Mouse (Mus musculus): ENCODE data around the gene Zc3h7a. TPM values are rescaled to one million over a fixed set of nuclear protein-coding genes. Genes with fewer than 3 reads are reported as not detected.

Gene Zc3h7a
- total RNA-seq, 2 experiments from 2014 or later, result 70.6 to 99.7 TPM

DNA sequence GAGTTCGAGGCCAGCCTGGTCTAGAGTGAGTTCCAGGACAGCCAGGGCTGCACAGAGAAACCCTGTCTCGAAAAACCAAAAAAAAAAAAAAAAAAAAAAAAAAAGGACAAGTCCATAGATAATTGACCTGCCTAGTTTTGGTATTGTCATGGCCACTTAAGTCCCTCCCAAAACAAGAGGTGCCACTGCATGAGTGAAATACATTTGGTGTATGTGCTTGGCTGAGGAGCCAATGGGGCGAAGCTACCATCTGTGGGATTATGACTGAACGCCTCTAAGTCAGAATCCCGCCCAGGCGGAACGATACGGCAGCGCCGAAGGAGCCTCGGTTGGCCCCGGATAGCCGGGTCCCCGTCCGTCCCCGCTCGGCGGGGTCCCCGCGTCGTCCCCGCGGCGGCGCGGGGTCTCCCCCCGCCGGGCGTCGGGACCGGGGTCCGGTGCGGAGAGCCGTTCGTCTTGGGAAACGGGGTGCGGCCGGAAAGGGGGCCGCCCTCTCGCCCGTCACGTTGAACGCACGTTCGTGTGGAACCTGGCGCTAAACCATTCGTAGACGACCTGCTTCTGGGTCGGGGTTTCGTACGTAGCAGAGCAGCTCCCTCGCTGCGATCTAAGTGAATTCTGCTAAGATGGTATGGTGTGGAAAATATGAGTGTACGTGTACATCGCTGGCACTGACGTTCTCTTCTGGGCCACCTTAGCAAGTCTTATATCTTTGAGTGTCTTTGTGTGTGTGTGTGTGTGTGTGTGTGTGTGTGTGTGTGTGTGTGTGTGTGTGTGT is 32.3 kb downstream of the Zc3h7a start:
- peak; percentile 100 for DNase-seq

DNA sequence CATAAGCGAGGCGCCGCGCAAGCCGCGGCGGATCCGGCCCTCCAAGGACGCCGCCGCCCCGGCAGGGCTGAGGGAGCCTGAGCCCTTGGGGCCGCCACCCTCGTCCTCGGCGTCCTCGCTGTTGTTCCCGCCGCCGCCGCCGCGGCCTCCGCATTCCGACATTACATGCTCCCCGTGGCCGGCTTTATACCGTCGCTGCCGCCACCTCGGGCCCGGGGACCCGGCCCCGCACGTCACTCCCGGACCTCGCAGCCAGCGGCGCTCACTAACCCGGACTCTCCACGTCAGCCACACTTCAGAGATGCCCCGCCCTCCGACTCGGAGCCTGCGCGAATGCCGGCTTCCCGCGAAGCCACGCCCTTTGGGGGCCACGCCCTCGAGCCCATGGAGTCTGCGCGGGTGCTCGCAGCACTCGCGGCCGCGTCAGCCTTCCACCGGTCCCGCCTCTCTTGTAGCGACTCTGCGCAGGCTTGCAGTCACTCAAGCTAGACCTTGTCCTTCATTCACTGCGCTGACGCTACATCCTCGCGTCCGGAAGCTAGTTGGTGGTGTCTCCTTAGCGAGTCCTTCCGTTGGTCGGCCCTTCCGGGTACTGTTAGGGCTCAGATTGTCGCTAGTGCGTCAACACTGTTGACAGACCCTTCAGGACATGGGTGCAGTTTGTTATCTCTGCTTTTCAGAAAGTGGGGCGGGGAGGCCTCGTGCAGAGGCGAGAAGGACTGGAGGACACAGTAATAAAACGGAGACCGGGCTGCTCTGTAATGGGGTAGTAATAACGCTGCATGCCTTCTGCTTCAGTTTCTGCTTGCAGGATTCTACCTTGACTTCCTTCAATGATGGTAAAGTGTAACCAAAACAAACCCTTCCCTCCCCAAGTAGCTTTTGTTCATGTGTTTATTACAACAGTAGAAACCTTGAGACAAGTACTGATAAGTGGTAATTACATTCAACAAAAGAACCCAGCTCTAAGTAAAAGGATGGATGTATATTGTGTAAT is 41.5 kb downstream of the Zc3h7a start, which contains the start of gene Txndc11:
Txndc11 (minus strand) TSS at position 303 of the 997 bp plus-strand sequence.
- peak; percentile 99 to 100 for DNase-seq

DNA sequence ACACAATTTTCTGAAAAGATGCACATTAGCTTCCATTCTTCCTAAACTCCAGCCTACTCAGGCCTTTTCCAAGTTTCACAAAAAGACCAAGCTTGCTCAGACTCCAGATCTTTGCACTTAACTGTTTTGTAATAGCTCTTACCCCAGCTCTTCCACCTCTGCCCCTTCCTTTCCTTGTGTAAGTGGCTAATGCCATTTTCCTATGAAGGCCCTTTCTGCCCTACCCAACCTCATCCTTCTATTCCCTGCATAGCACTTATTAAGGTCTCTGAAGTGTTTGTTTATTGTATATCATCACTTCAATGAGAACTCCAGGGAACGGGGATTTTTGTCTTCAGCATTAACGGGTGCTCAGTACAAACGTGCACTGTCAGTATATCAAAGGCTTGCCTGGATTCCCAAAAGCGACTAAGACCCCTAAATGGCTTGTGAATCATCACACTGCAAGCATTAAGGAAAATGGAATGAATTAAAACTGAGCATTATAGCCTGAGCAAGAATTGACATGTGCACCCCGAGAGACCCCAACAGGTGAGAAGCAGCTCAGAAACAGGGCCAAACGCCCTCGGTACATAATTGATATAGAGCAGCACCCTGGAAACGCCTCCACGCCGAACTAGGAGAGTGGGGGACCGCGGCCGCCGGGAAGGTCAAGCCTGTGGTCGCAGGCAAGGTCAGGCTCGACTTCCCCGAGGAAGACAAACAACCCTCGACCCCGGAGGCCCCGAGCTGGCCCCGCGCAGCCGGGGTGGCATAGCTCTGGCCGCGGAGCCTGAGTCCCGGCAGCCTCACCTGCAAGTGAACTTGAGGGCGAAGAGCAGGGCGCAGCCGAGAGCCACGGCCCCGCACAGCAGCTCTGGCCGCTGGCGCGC is 42.5 kb downstream of the Zc3h7a start:
- no peak for DNase-seq

DNA sequence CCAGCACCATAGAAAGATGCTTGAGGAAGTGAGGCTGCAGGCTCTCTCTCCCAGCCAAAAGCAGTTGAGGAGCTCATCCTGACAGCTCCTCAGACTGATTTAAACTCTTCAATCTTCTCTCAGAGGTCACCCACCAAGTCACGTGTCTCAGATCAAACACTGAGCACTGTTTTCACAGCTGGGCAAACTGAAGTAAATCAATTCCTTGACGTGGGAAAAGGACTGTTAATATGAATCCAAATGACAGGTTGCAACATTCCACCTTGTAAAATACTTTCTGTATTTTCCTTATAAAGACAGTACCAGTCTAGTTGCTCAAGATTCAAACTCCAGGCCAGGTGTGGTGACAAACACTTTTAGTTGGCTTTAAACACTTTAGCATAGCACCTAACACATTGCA is 43.4 kb downstream of the Zc3h7a start:
- no peak for DNase-seq

DNA sequence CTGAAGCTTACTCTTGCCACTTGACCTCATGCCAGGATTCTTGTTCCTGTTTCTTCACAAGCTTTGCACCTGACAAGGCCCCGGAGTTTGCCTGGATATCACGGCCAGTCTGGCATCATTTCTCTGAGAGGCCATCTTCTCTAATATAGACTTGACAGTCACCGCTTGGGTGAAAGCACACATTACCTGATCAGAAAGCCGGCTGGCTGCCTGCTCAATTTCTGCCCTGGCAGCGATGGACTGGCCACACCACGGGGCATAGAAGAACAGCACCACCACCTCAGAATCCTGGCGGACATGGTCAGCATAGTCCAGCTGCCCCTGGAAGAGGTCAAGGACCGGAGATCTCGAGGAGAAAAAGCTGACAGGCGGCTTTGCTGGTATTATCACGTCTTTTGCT is 47.9 kb downstream of the Zc3h7a start:
- DNase-seq, result no peak

DNA sequence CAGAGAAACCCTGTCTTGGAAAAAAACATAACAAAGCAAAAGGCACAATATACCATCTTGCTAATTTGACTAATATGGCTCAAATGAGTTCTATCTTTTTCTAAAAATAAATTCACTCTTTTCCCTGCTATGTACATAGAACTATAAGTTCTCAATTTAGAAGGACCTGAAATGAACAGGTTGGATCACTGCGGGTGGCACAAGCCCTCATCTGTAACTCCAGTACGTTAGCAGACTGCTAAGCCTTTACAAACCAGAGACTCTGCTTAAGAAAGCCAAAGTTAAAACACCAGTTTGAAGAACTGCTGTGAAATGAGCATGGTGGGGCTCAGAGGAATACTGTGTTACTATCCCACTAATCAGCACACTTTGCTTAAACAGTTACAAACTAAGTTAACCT is 50.8 kb downstream of the Zc3h7a start:
- DNase-seq, result no peak

DNA sequence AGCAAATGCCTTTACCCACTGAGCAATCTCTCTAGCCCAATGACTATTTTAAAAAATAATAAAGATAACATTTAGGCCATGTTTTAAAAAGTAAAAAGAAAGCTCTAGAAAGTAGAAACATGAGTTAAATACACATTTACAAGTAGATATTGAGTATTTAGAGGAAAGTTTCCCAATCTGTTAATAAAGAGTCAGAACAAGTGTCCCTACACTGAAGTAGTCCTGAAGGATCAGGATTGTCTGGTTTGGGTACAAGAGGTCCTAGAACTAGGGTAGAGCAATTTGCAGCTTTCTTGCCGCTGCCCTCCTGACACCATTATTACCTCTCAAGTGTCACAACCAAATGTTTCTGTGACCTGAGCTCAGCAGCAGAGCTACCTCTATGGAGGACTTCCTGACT is 52.1 kb downstream of the Zc3h7a start:
- no peak for DNase-seq

DNA sequence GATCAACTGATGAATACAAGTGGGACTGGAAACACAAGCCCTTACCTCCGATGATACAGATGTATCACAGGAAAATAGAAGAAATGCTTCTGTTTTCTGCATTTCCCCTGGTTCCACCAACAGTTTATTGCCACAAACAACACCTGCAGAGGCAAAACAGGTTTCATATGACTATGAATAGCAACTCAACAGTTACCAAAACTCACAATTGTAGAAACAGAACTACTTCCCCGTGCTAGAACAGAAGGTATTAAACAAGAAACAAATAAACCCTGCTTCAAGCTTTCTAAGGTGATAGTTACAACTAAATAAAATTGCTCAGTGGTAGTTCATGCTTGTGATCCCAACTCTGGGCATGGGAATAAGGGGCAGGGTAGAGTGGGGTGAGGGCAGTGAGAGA is 53.6 kb downstream of the Zc3h7a start:
- no peak for DNase-seq

DNA sequence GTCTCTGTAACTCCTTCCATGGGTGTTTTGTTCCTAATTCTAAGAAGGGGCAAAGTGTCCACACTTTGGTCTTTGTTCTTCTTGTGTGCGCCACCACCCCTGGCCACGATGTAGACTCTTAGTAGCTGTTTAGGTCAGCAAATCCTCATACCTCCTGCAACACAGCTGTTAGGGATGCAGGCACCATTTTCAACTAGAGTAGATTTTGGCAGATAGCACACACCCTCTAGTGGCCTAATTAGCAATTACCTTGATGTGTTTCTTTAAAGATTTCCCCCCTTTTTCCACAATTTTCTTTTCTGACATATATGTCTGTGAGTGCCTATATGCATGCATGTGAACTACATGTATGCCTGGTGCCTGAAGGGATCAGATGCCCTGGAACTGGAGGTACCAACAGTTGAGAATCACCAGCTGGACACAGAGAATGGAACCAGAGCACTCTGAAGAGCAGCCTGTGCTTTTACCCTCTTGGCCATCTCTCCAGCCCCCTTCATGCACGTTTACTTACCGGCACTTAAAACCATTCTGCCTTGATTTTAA is 66.9 kb downstream of the Zc3h7a start:
- no peak for DNase-seq

DNA sequence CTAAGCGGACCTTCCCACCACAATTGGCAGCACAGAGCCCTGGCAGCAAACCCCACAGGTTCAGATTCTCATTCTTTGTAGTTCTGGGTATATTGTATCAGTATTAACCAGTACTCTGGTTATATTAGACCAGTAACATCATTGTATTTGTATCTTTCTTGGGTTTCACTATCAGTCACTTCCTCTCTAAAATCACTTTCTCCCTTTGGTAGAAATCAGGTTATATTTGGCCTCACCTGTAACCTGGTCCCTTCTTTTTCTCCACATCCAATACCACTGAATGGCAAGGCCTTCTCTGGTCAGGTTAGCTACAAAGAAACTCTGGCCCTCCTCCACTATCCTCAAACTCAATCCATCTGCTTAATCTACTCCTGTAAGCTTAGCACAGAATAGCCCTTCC is 71.3 kb downstream of the Zc3h7a start:
- DNase-seq, result no peak

DNA sequence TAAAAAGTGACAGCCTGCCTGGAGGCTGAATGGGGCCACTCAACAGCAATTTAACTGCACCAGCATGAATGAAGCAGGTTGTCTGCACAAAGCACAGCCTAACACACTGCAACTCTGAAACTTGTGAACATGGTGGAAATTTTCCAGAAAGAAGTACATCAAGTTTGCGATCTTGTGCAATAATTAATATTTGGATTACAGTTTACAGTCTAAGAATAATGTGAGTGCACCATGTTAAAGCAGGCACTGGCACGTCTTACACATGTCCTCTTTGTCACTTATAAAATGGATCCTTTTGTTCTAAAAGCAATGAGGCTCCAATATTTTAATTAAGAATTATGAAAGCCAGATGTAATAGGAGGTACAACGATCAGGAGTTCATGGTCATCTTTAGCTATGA is 78.9 kb downstream of the Zc3h7a start:
- no peak for DNase-seq

DNA sequence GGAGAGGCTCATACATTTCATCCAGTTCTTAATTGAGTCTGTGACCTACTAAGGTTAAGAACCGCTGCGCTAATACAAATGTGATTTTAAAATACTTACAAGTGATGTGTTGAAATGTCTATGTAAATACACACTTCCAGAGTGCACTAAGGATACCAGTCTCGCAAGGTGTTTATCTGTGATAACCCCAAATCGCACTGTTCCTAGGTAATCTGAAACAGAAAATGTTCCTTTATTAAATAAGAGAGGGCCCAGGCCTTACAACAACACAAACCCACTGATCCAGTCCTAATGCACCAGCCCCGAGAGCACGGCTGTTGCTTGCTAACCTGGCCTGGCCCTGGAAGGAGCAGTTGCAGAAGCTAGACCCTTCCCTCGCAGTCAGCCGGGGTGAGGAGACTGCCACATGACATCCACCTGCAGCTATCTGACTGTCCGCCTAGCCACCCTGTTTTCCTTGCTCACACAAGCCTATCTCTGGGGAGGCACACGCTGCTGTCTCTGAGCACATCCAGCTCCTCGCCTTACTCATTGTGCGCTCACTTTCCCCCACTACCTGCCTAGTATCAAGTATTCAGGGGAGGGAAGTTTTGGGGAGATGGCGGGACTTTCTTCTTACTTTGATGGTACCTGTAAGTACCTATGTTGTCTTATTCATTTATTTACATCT is 82.3 kb downstream of the Zc3h7a start:
- no peak for DNase-seq

DNA sequence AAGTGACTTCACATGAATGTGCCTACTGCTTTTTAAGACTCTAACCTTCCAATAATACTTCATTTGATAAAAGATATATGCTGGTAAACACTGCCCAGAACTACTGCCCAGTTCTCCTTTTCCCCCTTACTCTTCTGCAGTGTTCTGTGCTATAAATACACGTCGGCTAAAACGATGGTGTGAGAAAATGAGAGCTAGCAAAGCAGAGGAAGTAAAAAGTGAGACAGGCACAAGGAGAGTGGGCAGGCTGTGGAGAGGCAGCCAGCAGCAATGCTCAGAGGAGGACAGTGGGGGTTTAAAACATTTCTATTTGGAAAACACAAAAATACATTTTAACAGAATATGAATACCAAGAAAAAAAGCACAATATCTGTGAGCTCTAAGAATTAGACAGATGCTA is 83.7 kb downstream of the Zc3h7a start:
- no peak for DNase-seq

DNA sequence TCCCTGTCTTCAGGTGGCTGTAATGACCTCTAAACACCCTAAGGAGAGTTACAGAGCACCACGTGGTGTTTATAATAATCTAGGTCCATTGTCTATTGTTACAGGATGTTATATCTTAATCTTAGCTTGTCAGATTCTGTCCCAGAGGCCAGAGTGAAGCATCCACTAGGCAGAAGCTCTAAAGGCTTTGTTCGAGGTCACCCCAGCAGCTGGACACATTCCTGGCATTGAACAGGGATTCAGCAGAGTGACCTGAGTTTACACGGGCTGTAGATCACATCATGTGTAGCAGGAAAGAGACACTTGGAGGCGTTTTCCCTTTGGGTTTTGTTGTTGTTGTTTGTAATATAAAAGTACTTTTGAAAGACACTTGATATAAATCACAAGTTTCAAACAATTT is 84.1 kb downstream of the Zc3h7a start:
- DNase-seq, result no peak

DNA sequence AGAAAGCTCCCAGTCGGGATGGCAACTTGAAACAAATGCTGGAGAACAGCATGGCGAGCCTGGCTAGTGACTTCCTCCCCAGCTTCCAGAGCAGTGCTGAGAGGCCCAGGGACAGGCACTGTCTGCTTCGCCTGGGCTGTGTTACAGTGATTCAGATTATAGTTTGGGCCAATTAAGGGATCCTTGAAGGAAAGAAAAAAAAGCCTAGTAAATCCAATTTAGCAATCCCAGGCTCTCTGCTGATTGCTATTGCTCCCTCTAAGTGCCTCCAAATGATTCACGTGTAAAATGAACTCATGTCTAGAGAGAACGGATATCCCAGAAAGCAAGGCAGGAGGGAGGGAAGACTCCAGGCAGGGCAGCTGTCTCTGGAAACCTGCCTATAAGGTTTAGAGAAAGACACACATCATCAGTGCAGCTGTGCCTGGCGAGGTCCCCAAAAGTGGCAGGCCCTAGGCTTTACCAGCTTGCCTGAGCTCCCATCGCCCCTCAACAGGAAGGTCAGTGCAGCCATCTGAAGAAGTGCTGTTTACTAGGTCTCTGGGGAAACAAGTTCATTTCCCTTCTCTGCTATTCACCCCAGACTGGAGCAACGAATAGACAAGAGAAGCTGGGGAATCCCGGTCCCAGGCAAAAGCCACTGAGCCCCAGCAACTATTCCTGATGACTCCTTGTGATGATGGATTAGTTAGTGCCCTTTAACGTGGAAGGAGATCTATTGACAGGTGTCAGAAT is 85.2 kb downstream of the Zc3h7a start:
- DNase-seq, result no peak

DNA sequence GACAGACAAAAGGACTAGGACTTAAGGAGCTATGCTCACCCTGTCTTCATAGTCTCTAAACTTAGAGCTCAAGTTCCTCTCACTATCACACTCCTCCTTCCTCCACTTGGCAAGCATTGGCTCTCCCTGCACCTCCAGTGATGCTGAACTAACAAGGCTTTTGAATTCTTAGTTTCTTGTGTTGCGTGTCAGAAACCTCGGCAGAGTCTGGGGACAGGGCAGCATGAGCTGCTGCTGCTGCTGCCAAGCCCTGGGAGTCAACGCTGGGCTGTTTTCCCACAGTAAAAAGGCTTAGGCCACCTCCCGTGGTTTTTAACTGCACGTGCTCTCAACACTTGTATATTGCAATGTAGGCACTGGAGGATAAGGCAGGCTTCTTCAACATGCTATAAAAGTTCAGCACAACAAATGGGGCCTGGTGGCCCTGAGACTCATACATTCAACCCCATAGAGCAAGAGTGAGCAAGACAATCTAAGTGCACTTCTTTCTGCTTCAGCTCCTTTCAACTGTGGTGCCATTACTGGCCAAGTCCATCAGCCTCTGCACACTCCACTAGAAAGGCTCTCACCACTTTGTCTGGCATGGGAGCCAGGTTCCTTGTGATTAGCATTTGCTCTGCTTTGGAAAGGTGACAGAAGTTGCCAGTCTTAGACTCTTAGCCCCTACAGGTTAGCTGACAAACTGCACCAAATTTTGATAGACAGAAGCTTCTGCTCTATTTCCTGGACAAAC is 89.2 kb downstream of the Zc3h7a start:
- no peak for DNase-seq
